Mouse (Mus musculus): ENCODE measurements around the gene Prox2. TPM values are rescaled to one million over a fixed set of nuclear protein-coding genes. Genes with fewer than 3 reads are reported as not detected.

Gene Prox2
- polyA plus RNA-seq, 1 experiment from 2014 or later, result 2.7 TPM

GRCm38 (mm10) chr12:85123108-85123530, 12.6 kb upstream of the Prox2 start:
- Histone ChIP-seq H3K9me3 (no peaks in the 10 kb centered on the region), H3K36me3 (replicated peaks) (peaks cover 100% of the 10 kb centered on the region), H3K27me3 (ENCODE audit: poor library complexity, severe bottlenecking) (no peaks in the 10 kb centered on the region), H3K4me1 (no peaks in the 10 kb centered on the region), H3K4me3 (no peak overlapping the region), H3K27ac (no peak overlapping the region)
- 94% methylated on average over 9 of the region's 9 CpGs for WGBS
- DNase-seq (ENCODE audit: extremely low spot score, low spot score), result no peak

GRCm38 (mm10) chr12:85121806-85122459, 11.4 kb upstream of the Prox2 start:
- DNase-seq (ENCODE audit: extremely low spot score, low spot score), result no peak
- Histone ChIP-seq H3K27me3 (ENCODE audit: poor library complexity, severe bottlenecking) (no peaks in the 10 kb centered on the region), H3K4me1 (no peaks in the 10 kb centered on the region), H3K36me3 (replicated peaks) (peaks cover 97% of the 10 kb centered on the region), H3K9me3 (no peaks in the 10 kb centered on the region), H3K4me3 (no peak overlapping the region), H3K27ac (no peak overlapping the region)
- WGBS, result 94% methylated on average over 9 of the region's 9 CpGs

- peaks cover 23% of the 10 kb centered on the region for H3K4me1 ChIP-seq
- no peak overlapping the region for H3K27ac ChIP-seq
- no peaks in the 10 kb centered on the region for H3K27me3 ChIP-seq (ENCODE audit: poor library complexity, severe bottlenecking)
- no peak overlapping the region for H3K4me3 ChIP-seq
- WGBS, result 77% methylated on average over 7 of the region's 7 CpGs
- H3K36me3 ChIP-seq (replicated peaks), result peaks cover 70% of the 10 kb centered on the region
- DNase-seq (ENCODE audit: extremely low spot score, low spot score), result no peak
- H3K9me3 ChIP-seq, result no peaks in the 10 kb centered on the region
Observed at GRCm38 (mm10) chr12:85115678-85116077, 5.1 kb upstream of the Prox2 start.

- Histone ChIP-seq H3K27ac (no peak overlapping the region), H3K9me3 (no peaks in the 10 kb centered on the region), H3K36me3 (replicated peaks) (peaks cover 52% of the 10 kb centered on the region), H3K27me3 (ENCODE audit: poor library complexity, severe bottlenecking) (no peaks in the 10 kb centered on the region), H3K4me3 (no peak overlapping the region), H3K4me1 (peaks cover 40% of the 10 kb centered on the region)
- DNase-seq (ENCODE audit: extremely low spot score, low spot score), result no peak
- 95% methylated on average over 3 of the region's 3 CpGs for WGBS
Observed at GRCm38 (mm10) chr12:85113917-85114316, 3.4 kb upstream of the Prox2 start.

GRCm38 (mm10) chr12:85113337-85113736, 2.8 kb upstream of the Prox2 start:
- H3K27me3 ChIP-seq (ENCODE audit: poor library complexity, severe bottlenecking), result no peaks in the 10 kb centered on the region
- peaks cover 46% of the 10 kb centered on the region for H3K36me3 ChIP-seq (replicated peaks)
- H3K4me3 ChIP-seq, result no peak overlapping the region
- no peak overlapping the region for H3K27ac ChIP-seq
- WGBS, result 92% methylated on average over 3 of the region's 3 CpGs
- no peaks in the 10 kb centered on the region for H3K9me3 ChIP-seq
- H3K4me1 ChIP-seq, result peaks cover 44% of the 10 kb centered on the region
- no peak for DNase-seq (ENCODE audit: extremely low spot score, low spot score)

- H3K9me3 ChIP-seq, result no peaks in the 10 kb centered on the region
- H3K27ac ChIP-seq, result no peak overlapping the region
- DNase-seq (ENCODE audit: extremely low spot score, low spot score), result no peak
- H3K4me3 ChIP-seq, result peak overlapping the region; percentile 79; the same call in 1 of the 2 replicates
- H3K27me3 ChIP-seq (ENCODE audit: poor library complexity, severe bottlenecking), result no peaks in the 10 kb centered on the region
- peaks cover 44% of the 10 kb centered on the region for H3K4me1 ChIP-seq
- H3K36me3 ChIP-seq (replicated peaks), result peaks cover 40% of the 10 kb centered on the region
- 90% methylated on average over 7 of the region's 7 CpGs for WGBS
Observed at GRCm38 (mm10) chr12:85112550-85113251, 2.1 kb upstream of the Prox2 start.

GRCm38 (mm10) chr12:85110011-85110697, 405 bp downstream of the Prox2 start:
- no peaks in the 10 kb centered on the region for H3K9me3 ChIP-seq
- no peak for DNase-seq (ENCODE audit: extremely low spot score, low spot score)
- H3K4me1 ChIP-seq, result peaks cover 57% of the 10 kb centered on the region
- 16% methylated on average over 18 of the region's 18 CpGs for WGBS
- H3K36me3 ChIP-seq (replicated peaks), result peaks cover 20% of the 10 kb centered on the region
- H3K4me3 ChIP-seq, result peak overlapping the region; percentile 79
- H3K27ac ChIP-seq, result peak overlapping the region; percentile 91
- H3K27me3 ChIP-seq (ENCODE audit: poor library complexity, severe bottlenecking), result no peaks in the 10 kb centered on the region

- H3K9me3 ChIP-seq, result no peaks in the 10 kb centered on the region
- no peak for DNase-seq (ENCODE audit: extremely low spot score, low spot score)
- H3K36me3 ChIP-seq (replicated peaks), result peaks cover 12% of the 10 kb centered on the region
- WGBS, result 22% methylated on average over 4 of the region's 4 CpGs
- no peaks in the 10 kb centered on the region for H3K27me3 ChIP-seq (ENCODE audit: poor library complexity, severe bottlenecking)
- peak overlapping the region; percentile 79; the same call in 1 of the 2 replicates for H3K4me3 ChIP-seq
- peaks cover 57% of the 10 kb centered on the region for H3K4me1 ChIP-seq
- peak overlapping the region; percentile 91 for H3K27ac ChIP-seq
Observed at GRCm38 (mm10) chr12:85109426-85109825, 1.1 kb downstream of the Prox2 start.

GRCm38 (mm10) chr12:85108643-85109042, 1.9 kb downstream of the Prox2 start:
- peaks cover 8% of the 10 kb centered on the region for H3K36me3 ChIP-seq (replicated peaks)
- no peak for DNase-seq (ENCODE audit: extremely low spot score, low spot score)
- H3K27ac ChIP-seq, result no peak overlapping the region
- no peaks in the 10 kb centered on the region for H3K9me3 ChIP-seq
- 60% methylated on average over 3 of the region's 3 CpGs for WGBS
- H3K27me3 ChIP-seq (ENCODE audit: poor library complexity, severe bottlenecking), result no peaks in the 10 kb centered on the region
- H3K4me1 ChIP-seq, result peaks cover 60% of the 10 kb centered on the region
- no peak overlapping the region for H3K4me3 ChIP-seq

- WGBS, result 3% methylated on average over 8 of the region's 8 CpGs
- peak; percentile 34 for DNase-seq (ENCODE audit: extremely low spot score, low spot score)
- no peaks in the 10 kb centered on the region for H3K9me3 ChIP-seq
- H3K4me3 ChIP-seq, result peak overlapping the region; percentile 36
- H3K27ac ChIP-seq, result no peak overlapping the region
- H3K27me3 ChIP-seq (ENCODE audit: poor library complexity, severe bottlenecking), result no peaks in the 10 kb centered on the region
- H3K4me1 ChIP-seq, result peaks cover 40% of the 10 kb centered on the region
- no peaks in the 10 kb centered on the region for H3K36me3 ChIP-seq (replicated peaks)
Observed at GRCm38 (mm10) chr12:85106292-85106691, 4.3 kb downstream of the Prox2 start.

GRCm38 (mm10) chr12:85104789-85105188, 5.8 kb downstream of the Prox2 start:
- H3K27me3 ChIP-seq (ENCODE audit: poor library complexity, severe bottlenecking), result no peaks in the 10 kb centered on the region
- no peak overlapping the region for H3K4me3 ChIP-seq
- no peaks in the 10 kb centered on the region for H3K9me3 ChIP-seq
- H3K27ac ChIP-seq, result no peak overlapping the region
- no peak for DNase-seq (ENCODE audit: extremely low spot score, low spot score)
- WGBS, result 91% methylated on average over 8 of the region's 8 CpGs
- peaks cover 37% of the 10 kb centered on the region for H3K4me1 ChIP-seq
- no peaks in the 10 kb centered on the region for H3K36me3 ChIP-seq (replicated peaks)

GRCm38 (mm10) chr12:85103096-85103495, 7.5 kb downstream of the Prox2 start:
- H3K9me3 ChIP-seq, result no peaks in the 10 kb centered on the region
- H3K36me3 ChIP-seq (replicated peaks), result no peaks in the 10 kb centered on the region
- no peaks in the 10 kb centered on the region for H3K27me3 ChIP-seq (ENCODE audit: poor library complexity, severe bottlenecking)
- no peak overlapping the region for H3K4me3 ChIP-seq
- DNase-seq (ENCODE audit: extremely low spot score, low spot score), result no peak
- WGBS, result 90% methylated on average over 8 of the region's 8 CpGs
- H3K4me1 ChIP-seq, result peaks cover 25% of the 10 kb centered on the region
- no peak overlapping the region for H3K27ac ChIP-seq
